Mouse (Mus musculus) MEL (cell line): ENCODE data around the gene Prokr2. TPM values are rescaled to one million over a fixed set of nuclear protein-coding genes. Genes with fewer than 3 reads are reported as not detected.

ENCODE experiments used
- DNase-seq: peaks from one replicate; pipeline ENCODE4 v3.0.0; 2011; ENCODE audit warnings: low read depth, low spot score
- H3K27ac ChIP-seq: 2 replicates; pipeline ENCODE4 v1.5.1; 2012; ENCODE audit warnings: low read depth, mild to moderate bottlenecking, control low read depth, low read length, moderate library complexity; ENCODE audit not compliant: control insufficient read depth
- H3K27me3 ChIP-seq, 2 experiments: fragments of 150-350 bp in 1 of 2; sonication (generic) in 1 of 2; 2 replicates each; pipeline ENCODE4 v1.6.1; 2012; ENCODE audit warnings: low read length in 2 of 2, mild to moderate bottlenecking in 2 of 2, improper control_type of control experiment in 1 of 2, moderate library complexity in 1 of 2; ENCODE audit not compliant: insufficient read depth in 2 of 2, control insufficient read depth in 1 of 2
- H3K36me3 ChIP-seq, 2 experiments: 2 replicates each; pipeline ENCODE4 v1.6.1; 2012 to 2014; ENCODE audit warnings: low read length in 2 of 2, improper control_type of control experiment in 1 of 2, inconsistent platforms in 1 of 2, mild to moderate bottlenecking in 1 of 2; ENCODE audit not compliant: insufficient read depth in 2 of 2, control insufficient read depth in 1 of 2
- H3K4me1 ChIP-seq, 2 experiments: fragments of 150-350 bp in 1 of 2; sonication (generic) in 1 of 2; 2 replicates each; pipeline ENCODE4 v1.6.1; 2012; ENCODE audit warnings: low read length in 2 of 2, improper control_type of control experiment in 1 of 2, mild to moderate bottlenecking in 1 of 2; ENCODE audit not compliant: insufficient read depth in 2 of 2, control insufficient read depth in 1 of 2
- H3K4me3 ChIP-seq, 2 experiments: fragments of 150-350 bp in 1 of 2; sonication (generic) in 1 of 2; 2 replicates each; pipeline ENCODE4 v1.5.1; 2012; ENCODE audit warnings: low read depth in 2 of 2, low read length in 2 of 2, mild to moderate bottlenecking in 2 of 2, moderate library complexity in 2 of 2, control low read depth in 1 of 2, improper control_type of control experiment in 1 of 2; ENCODE audit not compliant: control insufficient read depth in 1 of 2, insufficient read depth in 1 of 2
- H3K79me2 ChIP-seq: 2 replicates; pipeline ENCODE4 v1.6.1; 2012; ENCODE audit warnings: mild to moderate bottlenecking, low read length, moderate library complexity; ENCODE audit not compliant: control insufficient read depth, poor library complexity, insufficient read depth
- H3K9ac ChIP-seq: 2 replicates; pipeline ENCODE4 v1.6.1; 2012; ENCODE audit warnings: low read depth, mild to moderate bottlenecking, control low read depth, low read length, moderate library complexity; ENCODE audit not compliant: control insufficient read depth, poor library complexity, severe bottlenecking
- H3K9me3 ChIP-seq: fragments of 150-350 bp; sonication (generic); replicated peaks from 2 replicates; pipeline ENCODE4 v1.6.1; 2012; ENCODE audit warnings: mild to moderate bottlenecking, low read length, improper control_type of control experiment, moderate library complexity; ENCODE audit not compliant: insufficient read depth
- E2F4 ChIP-seq: IDR thresholded peaks from 2 replicates; pipeline ENCODE4 v1.6.1; 2011; ENCODE audit warnings: low read depth, low read length, improper control_type of control experiment, borderline replicate concordance
- EP300 ChIP-seq, 2 experiments: IDR thresholded peaks; 2 replicates each; pipeline ENCODE4 v1.6.1; 2011; ENCODE audit warnings: improper control_type of control experiment in 2 of 2, low read length in 2 of 2, low read depth in 1 of 2, mild to moderate bottlenecking in 1 of 2
- GABPA ChIP-seq: IDR thresholded peaks from 2 replicates; pipeline ENCODE4 v1.6.1; 2012; ENCODE audit warnings: low read depth, mild to moderate bottlenecking, inconsistent platforms, low read length, improper control_type of control experiment, moderate library complexity
- GATA1 ChIP-seq: IDR thresholded peaks from 2 replicates; pipeline ENCODE4 v1.6.1; 2011; ENCODE audit warnings: low read depth, low read length, improper control_type of control experiment
- JUND ChIP-seq: IDR thresholded peaks from 2 replicates; pipeline ENCODE4 v1.6.1; 2011; ENCODE audit warnings: low read depth, mild to moderate bottlenecking, improper control_type of control experiment, low read length
- KAT2A ChIP-seq: conservative IDR thresholded peaks from 2 replicates; pipeline ENCODE4 v1.6.1; 2012; ENCODE audit warnings: low read depth, low read length, improper control_type of control experiment, inconsistent platforms
- MAFK ChIP-seq: IDR thresholded peaks from 2 replicates; pipeline ENCODE4 v1.6.1; 2011; ENCODE audit warnings: low read depth, mild to moderate bottlenecking, low read length, improper control_type of control experiment, borderline replicate concordance
- MAZ ChIP-seq: IDR thresholded peaks from 2 replicates; pipeline ENCODE4 v1.6.1; 2012; ENCODE audit warnings: low read depth, mild to moderate bottlenecking, inconsistent platforms, low read length, improper control_type of control experiment
- MYB ChIP-seq: IDR thresholded peaks from 2 replicates; pipeline ENCODE4 v1.6.1; 2011; ENCODE audit warnings: mild to moderate bottlenecking, low read depth, low read length, improper control_type of control experiment
- POLR2A ChIP-seq, 2 experiments: IDR thresholded peaks; 2 replicates each; pipeline ENCODE4 v1.6.1; 2011 to 2012; ENCODE audit warnings: low read length in 2 of 2, mild to moderate bottlenecking in 2 of 2, control low read depth in 1 of 2, improper control_type of control experiment in 1 of 2, low read depth in 1 of 2, moderate library complexity in 1 of 2; ENCODE audit not compliant: control insufficient read depth in 1 of 2, insufficient read depth in 1 of 2, poor library complexity in 1 of 2
- POLR2AphosphoS2 ChIP-seq: IDR thresholded peaks from 2 replicates; pipeline ENCODE4 v1.6.1; 2011; ENCODE audit warnings: low read length, improper control_type of control experiment
- RAD21 ChIP-seq: IDR thresholded peaks from 2 replicates; pipeline ENCODE4 v1.6.1; 2011; ENCODE audit warnings: mild to moderate bottlenecking, low read depth, low read length, improper control_type of control experiment
- TAL1 ChIP-seq: IDR thresholded peaks from 2 replicates; pipeline ENCODE4 v1.6.1; 2012; ENCODE audit warnings: mild to moderate bottlenecking, inconsistent platforms, low read length, moderate library complexity, mixed read lengths
- TBP ChIP-seq: IDR thresholded peaks from 2 replicates; pipeline ENCODE4 v1.8.0; 2011; ENCODE audit warnings: low read depth, low read length, improper control_type of control experiment
- TCF12 ChIP-seq: IDR thresholded peaks from 2 replicates; pipeline ENCODE4 v1.6.1; 2014; ENCODE audit warnings: low read depth, mild to moderate bottlenecking, inconsistent platforms, low read length, improper control_type of control experiment, moderate library complexity
- UBTF ChIP-seq: IDR thresholded peaks from 2 replicates; pipeline ENCODE4 v1.6.1; 2012; ENCODE audit warnings: low read depth, mild to moderate bottlenecking, inconsistent platforms, low read length, improper control_type of control experiment, moderate library complexity, borderline replicate concordance; ENCODE audit not compliant: insufficient read depth
- USF1 ChIP-seq: IDR thresholded peaks from 2 replicates; pipeline ENCODE4 v1.6.1; 2014; ENCODE audit warnings: low read depth, mild to moderate bottlenecking, inconsistent platforms, low read length, improper control_type of control experiment, moderate library complexity
- ZKSCAN1 ChIP-seq: IDR thresholded peaks from 2 replicates; pipeline ENCODE4 v1.6.1; 2012; ENCODE audit warnings: low read depth, mild to moderate bottlenecking, inconsistent platforms, low read length, improper control_type of control experiment, moderate library complexity
- ZMIZ1 ChIP-seq: IDR thresholded peaks from 2 replicates; pipeline ENCODE4 v1.6.1; 2012; ENCODE audit warnings: low read depth, mild to moderate bottlenecking, inconsistent platforms, low read length, improper control_type of control experiment, moderate library complexity
- ZNF384 ChIP-seq: IDR thresholded peaks from 2 replicates; pipeline ENCODE4 v1.6.1; 2012; ENCODE audit warnings: low read depth, mild to moderate bottlenecking, inconsistent platforms, low read length, improper control_type of control experiment
- polyA plus RNA-seq, 2 experiments: library from polyadenylated mRNA; stranded (reverse) in 1 of 2; unstranded in 1 of 2; fragments of >175 nt in 1 of 2; fragments of >200 nt in 1 of 2; gene quantifications; 2 replicates each; pipeline versions ENCODE4 v1.2.1 to v1.2.4; 2012; ENCODE audit warnings: low replicate concordance in 2 of 2, low read depth in 1 of 2; ENCODE audit not compliant: insufficient read length in 2 of 2, insufficient read depth in 1 of 2, missing spikeins in 1 of 2
- total RNA-seq: library from RNA; depleted of rRNA; stranded (reverse); fragments of 300-350 nt; gene quantifications from 2 replicates; pipeline ENCODE4 v1.2.3, GENCODE M21; 2012

Gene Prokr2
- total and polyA plus RNA-seq, 3 experiments: not detected

GRCm38 (mm10) chr2:132379690-132380089 lies 5.6 kb downstream of the Prokr2 start:
- H3K4me1 ChIP-seq: no peaks in the 10 kb centered on the region
- H3K79me2 ChIP-seq: no peaks in the 10 kb centered on the region
- H3K36me3 ChIP-seq: no peaks in the 10 kb centered on the region
- no peak overlapping the region for H3K27ac ChIP-seq
- no peak for TF ChIP-seq JUND
- DNase-seq: no peak
- H3K27me3 ChIP-seq: peaks cover 0 to 2% of the 10 kb centered on the region in 2 experiments; a peak in 1 of 4 replicates
- no peak overlapping the region for H3K4me3 ChIP-seq
- no peaks in the 10 kb centered on the region for H3K9me3 ChIP-seq
- H3K9ac ChIP-seq: no peak overlapping the region

DNA sequence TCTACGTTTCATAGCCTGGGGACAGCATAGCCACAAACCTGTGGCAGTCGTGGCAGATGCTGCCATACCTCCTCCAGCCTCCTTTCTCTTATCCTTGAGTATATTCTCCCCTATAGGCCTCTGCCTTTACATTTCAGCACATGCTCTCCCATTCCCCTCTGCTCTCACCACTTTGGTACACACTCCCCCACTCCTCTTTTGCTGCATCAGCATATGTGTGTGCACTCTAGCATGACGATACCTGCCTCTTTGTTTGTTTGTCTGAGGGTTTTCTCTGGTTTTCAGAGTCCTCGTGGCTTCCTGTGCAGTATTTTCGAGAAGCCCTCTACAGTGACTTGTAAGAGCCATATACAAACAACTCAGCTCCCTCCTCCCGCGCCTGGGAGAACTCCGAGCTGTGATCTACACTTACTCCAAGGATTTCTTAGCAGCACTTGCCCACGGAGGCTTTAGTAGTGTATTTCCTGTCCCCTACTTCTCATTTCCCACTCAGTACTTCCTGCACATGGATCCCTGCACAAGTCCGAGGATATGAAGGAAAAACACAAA lies 6.6 kb downstream of the Prokr2 start:
- no peak for TF ChIP-seq GABPA
- no peak for TF ChIP-seq E2F4
- no peak for TF ChIP-seq RAD21
- TF ChIP-seq EP300 (IDR thresholded peaks at IDR 0.05; ENCODE audit: low read depth in 1 of 2, low read length in 2 of 2): no peak
- TF ChIP-seq POLR2AphosphoS2: no peak
- TF ChIP-seq JUND: no peak
- TF ChIP-seq ZKSCAN1: no peak
- TF ChIP-seq USF1: no peak
- no peak for TF ChIP-seq MAZ
- no peak for TF ChIP-seq ZNF384
- no peak for TF ChIP-seq KAT2A
- no peak overlapping the region for H3K27ac ChIP-seq

DNA sequence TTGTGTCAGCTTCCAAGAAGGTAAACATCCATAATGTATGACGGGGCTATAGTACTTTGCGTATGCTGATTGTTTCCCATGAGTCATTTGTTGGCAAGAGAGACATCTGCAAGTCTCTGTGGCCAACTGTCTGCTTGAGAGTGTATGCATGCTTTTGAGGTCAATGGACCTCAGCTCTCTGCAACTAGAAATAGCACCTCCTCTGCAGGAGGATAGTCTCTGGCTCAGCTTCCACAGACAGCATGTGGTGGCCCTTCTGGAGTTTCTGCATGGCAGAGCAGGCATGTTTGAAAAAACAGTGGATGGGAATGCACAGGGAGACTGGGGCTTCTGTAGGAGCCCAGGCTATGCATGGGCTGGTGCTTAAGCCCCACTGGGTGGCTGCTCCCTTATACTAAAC lies 7.8 kb downstream of the Prokr2 start:
- DNase-seq: no peak
- Histone ChIP-seq H3K27me3 (peaks cover 0 to 2% of the 10 kb centered on the region in 2 experiments; a peak in 1 of 4 replicates), H3K9me3 (no peaks in the 10 kb centered on the region), H3K4me3 (no peak overlapping the region), H3K27ac (no peak overlapping the region), H3K36me3 (no peaks in the 10 kb centered on the region), H3K9ac (no peak overlapping the region), H3K79me2 (no peaks in the 10 kb centered on the region), H3K4me1 (no peaks in the 10 kb centered on the region)
- TF ChIP-seq ZKSCAN1: no peak
- TF ChIP-seq ZMIZ1: no peak
- TF ChIP-seq POLR2AphosphoS2: no peak
- no peak for TF ChIP-seq MYB
- no peak for TF ChIP-seq RAD21
- TF ChIP-seq MAFK: no peak
- no peak for TF ChIP-seq TBP
- TF ChIP-seq UBTF: no peak
- no peak for TF ChIP-seq JUND
- no peak for TF ChIP-seq GATA1
- TF ChIP-seq TAL1: no peak
- no peak for TF ChIP-seq POLR2A (IDR thresholded peaks at IDR 0.05; ENCODE audit: control insufficient read depth in 1 of 2, insufficient read depth in 1 of 2, low read depth in 1 of 2, low read length in 2 of 2, poor library complexity in 1 of 2)
- no peak for TF ChIP-seq TCF12

More for the DNA sequence above, 6.6 kb downstream of the Prokr2 start:
- Histone ChIP-seq H3K79me2 (no peaks in the 10 kb centered on the region), H3K4me1 (no peaks in the 10 kb centered on the region), H3K36me3 (no peaks in the 10 kb centered on the region), H3K9ac (no peak overlapping the region), H3K4me3 (no peak overlapping the region), H3K9me3 (no peaks in the 10 kb centered on the region), H3K27me3 (peaks cover 0 to 2% of the 10 kb centered on the region in 2 experiments; a peak in 1 of 4 replicates)
- no peak for DNase-seq
